Mouse (Mus musculus): Measurements from ENCODE around the gene Tmem14c. TPM values are rescaled to one million over a fixed set of nuclear protein-coding genes. Genes with fewer than 3 reads are reported as not detected.

Tmem14c gene
- polyA plus RNA-seq (2012; rRNA removed), result 19.0 and 19.1 TPM in 2 replicates

DNA sequence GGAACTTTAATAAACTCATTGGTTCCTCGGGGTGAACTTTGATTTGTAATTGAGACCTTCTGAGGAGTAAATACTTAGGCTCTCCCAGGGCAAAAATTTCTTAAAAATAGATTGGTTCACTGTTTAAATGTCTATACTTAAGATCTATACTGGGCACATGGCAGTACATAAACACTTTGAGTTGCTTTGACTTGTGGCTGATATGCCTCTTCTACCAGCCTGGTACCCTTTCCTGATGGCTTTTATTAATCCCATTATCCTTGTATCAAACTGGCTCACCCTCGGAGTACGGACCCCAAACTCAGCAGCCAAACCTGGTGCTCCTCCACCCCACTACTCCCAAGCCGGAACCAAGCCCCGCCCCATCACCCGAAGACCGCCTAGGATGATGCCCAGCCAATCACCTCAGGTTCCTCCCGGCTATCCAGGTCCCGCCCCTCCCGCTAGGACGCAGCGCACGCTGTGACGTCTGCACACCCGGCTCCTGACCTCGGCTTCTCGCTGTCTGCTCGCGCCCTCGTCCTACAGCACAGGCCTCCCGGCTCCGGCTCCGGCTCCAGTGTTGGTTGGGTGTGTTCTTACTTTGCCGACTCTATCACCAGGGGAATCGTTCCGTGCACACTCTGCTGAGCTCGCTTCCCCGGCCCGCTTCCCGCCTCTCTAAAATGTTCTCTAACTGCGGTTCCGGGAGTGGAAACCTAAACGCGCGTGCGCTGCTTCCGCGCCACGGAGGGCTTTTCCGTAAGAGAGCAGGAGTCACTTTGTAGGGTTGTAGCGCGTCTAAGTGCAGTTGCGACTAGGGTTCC, at the start of gene Tmem14c:
TSS of gene Tmem14c (plus strand) at position 464 of the 806 bp plus-strand sequence.
- peak within 1 kb of the TSS; percentile 87 for H3K27ac ChIP-seq (ENCODE audit: control insufficient read depth, insufficient read depth, low read depth, low read length)

DNA sequence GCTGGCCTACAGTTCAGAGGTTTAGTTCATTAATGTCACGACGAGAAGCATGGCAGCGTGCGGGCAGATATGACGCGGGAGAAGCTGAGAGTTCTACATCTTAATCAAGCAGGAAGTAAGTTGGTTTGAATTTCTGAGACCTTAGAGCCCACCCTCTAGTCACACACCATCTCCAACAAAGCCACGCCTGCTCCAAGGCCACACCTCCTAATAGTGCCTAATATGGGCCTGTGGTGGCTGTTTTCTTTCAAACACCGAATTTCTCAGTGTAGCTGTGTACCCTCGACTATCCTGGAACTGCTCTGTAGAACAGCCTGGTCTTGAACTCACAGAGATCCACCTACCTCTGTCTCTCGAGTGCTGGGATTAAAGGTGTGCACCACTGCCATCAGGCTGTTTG, 48.5 kb upstream of the Tmem14c start:
- H3K4me3 ChIP-seq (ENCODE audit: control insufficient read depth, low read depth, low read length), result no peak overlapping the region
- TF ChIP-seq POLR2A (IDR thresholded peaks at IDR 0.05; ENCODE audit: control insufficient read depth, low read depth, low read length), result no peak
- TF ChIP-seq CTCF (IDR thresholded peaks at IDR 0.05; ENCODE audit: control insufficient read depth, insufficient read depth, insufficient replicate concordance, low read depth, low read length), result no peak

More for the DNA sequence above, at the start of gene Tmem14c:
- Histone ChIP-seq H3K4me3 (ENCODE audit: control insufficient read depth, low read depth, low read length) (peak within 1 kb of the TSS; percentile 94), H3K4me1 (ENCODE audit: control insufficient read depth, insufficient read depth, low read length) (peaks cover 12% of the 10 kb centered on the region), H3K36me3 (ENCODE audit: control insufficient read depth, insufficient read depth, low read length) (peaks cover 2% of the 10 kb centered on the region; the same call in 1 of the 2 replicates), H3K27me3 (ENCODE audit: control insufficient read depth, insufficient read depth, low read length) (no peaks in the 10 kb centered on the region)
- TF ChIP-seq POLR2A (IDR thresholded peaks at IDR 0.05; ENCODE audit: control insufficient read depth, low read depth, low read length) (peak; percentile 82), CTCF (IDR thresholded peaks at IDR 0.05; ENCODE audit: control insufficient read depth, insufficient read depth, insufficient replicate concordance, low read depth, low read length) (no peak)

DNA sequence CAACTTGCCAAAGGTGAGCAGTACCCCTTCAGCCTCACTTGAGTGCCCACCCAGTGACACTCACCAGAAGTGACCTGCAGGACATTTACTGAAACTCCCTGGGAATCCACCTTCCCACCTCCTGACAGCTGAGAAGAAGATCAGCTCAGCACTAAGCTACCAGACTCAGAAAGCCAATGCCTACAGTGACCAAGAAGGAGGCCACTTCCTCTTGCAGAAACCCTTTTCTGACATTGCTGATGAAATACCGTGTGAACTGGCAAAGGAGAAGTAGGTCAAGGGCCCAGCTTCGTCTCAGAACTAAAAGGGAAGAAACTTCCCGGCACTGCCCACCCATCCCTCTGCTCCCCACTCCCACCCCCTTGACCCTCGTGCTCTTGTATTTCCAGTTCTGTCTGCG, 47.5 kb upstream of the Tmem14c start:
- no peaks in the 10 kb centered on the region for H3K27me3 ChIP-seq (ENCODE audit: control insufficient read depth, insufficient read depth, low read length)
- H3K27ac ChIP-seq (ENCODE audit: control insufficient read depth, insufficient read depth, low read depth, low read length), result no peak overlapping the region
- TF ChIP-seq CTCF (IDR thresholded peaks at IDR 0.05; ENCODE audit: control insufficient read depth, insufficient read depth, insufficient replicate concordance, low read depth, low read length), result no peak
- no peak for TF ChIP-seq POLR2A (IDR thresholded peaks at IDR 0.05; ENCODE audit: control insufficient read depth, low read depth, low read length)

More for the DNA sequence above, 48.5 kb upstream of the Tmem14c start:
- H3K4me1 ChIP-seq (ENCODE audit: control insufficient read depth, insufficient read depth, low read length), result no peaks in the 10 kb centered on the region
- no peaks in the 10 kb centered on the region for H3K27me3 ChIP-seq (ENCODE audit: control insufficient read depth, insufficient read depth, low read length)
- no peaks in the 10 kb centered on the region for H3K36me3 ChIP-seq (ENCODE audit: control insufficient read depth, insufficient read depth, low read length)
- H3K27ac ChIP-seq (ENCODE audit: control insufficient read depth, insufficient read depth, low read depth, low read length), result no peak overlapping the region

DNA sequence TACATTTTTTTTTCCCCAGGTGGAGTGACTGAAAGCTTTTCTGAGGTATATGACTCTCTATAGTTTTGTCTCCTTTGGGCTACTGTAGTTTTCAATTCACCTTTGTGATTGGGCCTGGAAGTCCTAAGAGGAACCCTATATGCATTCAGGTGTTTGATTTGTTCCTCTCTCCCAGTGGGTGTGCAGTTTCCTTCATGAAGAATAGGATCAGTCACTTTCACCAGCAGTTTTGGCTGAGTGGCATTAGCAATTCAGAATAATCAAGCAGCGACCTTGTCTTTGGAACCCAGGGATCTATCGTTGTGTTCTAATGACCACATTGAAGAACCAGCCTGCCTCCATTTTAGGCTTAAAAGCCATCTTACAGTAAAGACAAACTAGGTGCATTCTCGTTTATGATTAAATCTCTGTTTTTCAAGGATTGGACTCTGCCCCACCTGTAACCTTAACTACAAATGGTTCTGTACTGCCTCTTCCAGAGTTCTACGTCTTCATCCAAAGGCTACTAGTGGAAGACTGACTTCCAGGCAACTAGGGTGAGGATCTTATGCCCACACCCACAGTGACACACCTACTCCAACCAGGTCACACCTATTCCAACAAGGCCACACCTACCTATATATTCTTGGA, 46.2 kb upstream of the Tmem14c start:
- TF ChIP-seq CTCF (IDR thresholded peaks at IDR 0.05; ENCODE audit: control insufficient read depth, insufficient read depth, insufficient replicate concordance, low read depth, low read length) (no peak), POLR2A (IDR thresholded peaks at IDR 0.05; ENCODE audit: control insufficient read depth, low read depth, low read length) (no peak)
- Histone ChIP-seq H3K27me3 (ENCODE audit: control insufficient read depth, insufficient read depth, low read length) (no peaks in the 10 kb centered on the region), H3K4me3 (ENCODE audit: control insufficient read depth, low read depth, low read length) (no peak overlapping the region), H3K4me1 (ENCODE audit: control insufficient read depth, insufficient read depth, low read length) (no peaks in the 10 kb centered on the region), H3K27ac (ENCODE audit: control insufficient read depth, insufficient read depth, low read depth, low read length) (no peak overlapping the region), H3K36me3 (ENCODE audit: control insufficient read depth, insufficient read depth, low read length) (no peaks in the 10 kb centered on the region)

More for the DNA sequence above, 47.5 kb upstream of the Tmem14c start:
- H3K4me1 ChIP-seq (ENCODE audit: control insufficient read depth, insufficient read depth, low read length), result no peaks in the 10 kb centered on the region
- H3K36me3 ChIP-seq (ENCODE audit: control insufficient read depth, insufficient read depth, low read length), result no peaks in the 10 kb centered on the region
- H3K4me3 ChIP-seq (ENCODE audit: control insufficient read depth, low read depth, low read length), result no peak overlapping the region

DNA sequence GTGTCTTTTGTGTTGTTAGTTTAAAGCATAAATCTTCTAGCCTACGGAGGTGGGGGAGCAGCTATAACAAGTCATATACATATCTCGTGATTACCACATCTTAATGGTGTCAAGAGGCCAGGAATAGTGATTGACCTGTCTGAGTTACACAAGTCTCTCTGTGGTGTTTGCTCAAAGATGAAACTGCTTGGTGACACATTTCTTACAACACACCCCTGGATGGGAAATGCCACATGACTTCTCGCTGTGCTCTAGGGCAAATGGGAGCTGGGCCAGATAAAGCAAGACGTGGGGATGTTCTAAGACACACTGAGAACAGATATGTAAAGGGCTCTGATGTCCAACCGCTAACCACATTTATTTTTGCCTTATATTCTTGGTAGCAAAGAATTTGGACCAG, 44.8 kb upstream of the Tmem14c start:
- TF ChIP-seq CTCF (IDR thresholded peaks at IDR 0.05; ENCODE audit: control insufficient read depth, insufficient read depth, insufficient replicate concordance, low read depth, low read length) (no peak), POLR2A (IDR thresholded peaks at IDR 0.05; ENCODE audit: control insufficient read depth, low read depth, low read length) (no peak)
- Histone ChIP-seq H3K27me3 (ENCODE audit: control insufficient read depth, insufficient read depth, low read length) (no peaks in the 10 kb centered on the region), H3K4me3 (ENCODE audit: control insufficient read depth, low read depth, low read length) (no peak overlapping the region), H3K27ac (ENCODE audit: control insufficient read depth, insufficient read depth, low read depth, low read length) (no peak overlapping the region), H3K4me1 (ENCODE audit: control insufficient read depth, insufficient read depth, low read length) (no peaks in the 10 kb centered on the region), H3K36me3 (ENCODE audit: control insufficient read depth, insufficient read depth, low read length) (no peaks in the 10 kb centered on the region)

DNA sequence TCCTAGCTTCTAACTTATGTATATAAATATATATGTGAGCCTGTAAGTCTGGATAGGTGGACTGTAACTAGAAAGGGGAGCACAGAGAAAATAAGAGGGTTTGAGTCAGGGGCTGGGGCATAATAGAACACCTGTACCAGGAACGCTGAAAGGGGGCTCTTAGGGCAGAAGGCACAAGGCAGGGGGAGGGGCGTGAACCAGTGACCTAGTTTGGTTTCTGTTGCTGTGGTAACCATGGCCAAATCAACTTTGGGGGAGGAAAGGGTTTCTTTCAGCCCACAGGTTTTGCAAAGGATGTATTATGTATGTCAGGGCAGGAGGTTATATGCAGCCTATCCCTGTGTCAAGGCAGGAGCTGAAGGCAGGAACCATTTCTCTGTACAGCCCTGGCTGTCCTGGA, 44.3 kb upstream of the Tmem14c start:
- TF ChIP-seq POLR2A (IDR thresholded peaks at IDR 0.05; ENCODE audit: control insufficient read depth, low read depth, low read length), result no peak
- Histone ChIP-seq H3K36me3 (ENCODE audit: control insufficient read depth, insufficient read depth, low read length) (no peaks in the 10 kb centered on the region), H3K4me3 (ENCODE audit: control insufficient read depth, low read depth, low read length) (no peak overlapping the region), H3K27me3 (ENCODE audit: control insufficient read depth, insufficient read depth, low read length) (no peaks in the 10 kb centered on the region), H3K4me1 (ENCODE audit: control insufficient read depth, insufficient read depth, low read length) (no peaks in the 10 kb centered on the region), H3K27ac (ENCODE audit: control insufficient read depth, insufficient read depth, low read depth, low read length) (no peak overlapping the region)

- no peaks in the 10 kb centered on the region for H3K36me3 ChIP-seq (ENCODE audit: control insufficient read depth, insufficient read depth, low read length)
- H3K4me1 ChIP-seq (ENCODE audit: control insufficient read depth, insufficient read depth, low read length), result peaks cover 4% of the 10 kb centered on the region; the same call in 1 of the 2 replicates
- TF ChIP-seq POLR2A (IDR thresholded peaks at IDR 0.05; ENCODE audit: control insufficient read depth, low read depth, low read length) (no peak), CTCF (IDR thresholded peaks at IDR 0.05; ENCODE audit: control insufficient read depth, insufficient read depth, insufficient replicate concordance, low read depth, low read length) (no peak)
- H3K27me3 ChIP-seq (ENCODE audit: control insufficient read depth, insufficient read depth, low read length), result no peaks in the 10 kb centered on the region
- H3K27ac ChIP-seq (ENCODE audit: control insufficient read depth, insufficient read depth, low read depth, low read length), result no peak overlapping the region
- no peak overlapping the region for H3K4me3 ChIP-seq (ENCODE audit: control insufficient read depth, low read depth, low read length)
Observed at GRCm38 (mm10) chr13:40972976-40973375, 43.1 kb upstream of the Tmem14c start.
